Mouse (Mus musculus): ENCODE data around the gene Tuba1b. TPM values are rescaled to one million over a fixed set of nuclear protein-coding genes. Genes with fewer than 3 reads are reported as not detected.

The Tuba1b gene
- total and polyA plus RNA-seq, 2 experiments: 49.9 to 183 TPM

- no peak overlapping the region for H3K27ac ChIP-seq (replicated peaks; ENCODE audit: insufficient read depth, low read depth, low read length)
- H3K4me1 ChIP-seq (ENCODE audit: control insufficient read depth, insufficient read depth, low read length): no peaks in the 10 kb centered on the region; the same call in 1 of the 2 replicates
- 96% methylated on average over 4 of the region's 4 CpGs for WGBS
- H3K36me3 ChIP-seq (ENCODE audit: control insufficient read depth, insufficient read depth, low read length): no peaks in the 10 kb centered on the region
- no peak for DNase-seq (ENCODE audit: extremely low read depth, low read depth, low spot score)
- no peaks in the 10 kb centered on the region; the same call in 1 of the 2 replicates for H3K27me3 ChIP-seq (ENCODE audit: control insufficient read depth, insufficient read depth, low read length)
- no peak overlapping the region for H3K4me3 ChIP-seq (ENCODE audit: insufficient read depth, low read depth, low read length)
- no peak for TF ChIP-seq CTCF (IDR thresholded peaks at IDR 0.05; ENCODE audit: low read depth, low read length)
- H3K79me2 ChIP-seq (ENCODE audit: control insufficient read depth, insufficient read depth, low read length): no peaks in the 10 kb centered on the region
- no peak overlapping the region for H3K9ac ChIP-seq (ENCODE audit: low read depth, low read length)
These were observed 21.6 kb upstream of the Tuba1b start for GRCm38 (mm10) chr15:98956000-98956399.

GRCm38 (mm10) chr15:98955324-98955723, 21.0 kb upstream of the Tuba1b start:
- Histone ChIP-seq H3K4me1 (ENCODE audit: control insufficient read depth, insufficient read depth, low read length) (no peaks in the 10 kb centered on the region; the same call in 1 of the 2 replicates), H3K79me2 (ENCODE audit: control insufficient read depth, insufficient read depth, low read length) (no peaks in the 10 kb centered on the region), H3K36me3 (ENCODE audit: control insufficient read depth, insufficient read depth, low read length) (no peaks in the 10 kb centered on the region), H3K4me3 (ENCODE audit: insufficient read depth, low read depth, low read length) (no peak overlapping the region), H3K27ac (replicated peaks; ENCODE audit: insufficient read depth, low read depth, low read length) (no peak overlapping the region), H3K9ac (ENCODE audit: low read depth, low read length) (no peak overlapping the region), H3K27me3 (ENCODE audit: control insufficient read depth, insufficient read depth, low read length) (no peaks in the 10 kb centered on the region; the same call in 1 of the 2 replicates)
- whole genome bisulfite sequencing: 86% methylated on average over 4 of the region's 4 CpGs
- no peak for DNase-seq (ENCODE audit: extremely low read depth, low read depth, low spot score)
- TF ChIP-seq POLR2A (IDR thresholded peaks at IDR 0.05; ENCODE audit: extremely low read depth, insufficient read depth, low read length): no peak
- no peak for TF ChIP-seq CTCF (IDR thresholded peaks at IDR 0.05; ENCODE audit: low read depth, low read length)

GRCm38 (mm10) chr15:98954425-98955253, 20.3 kb upstream of the Tuba1b start:
- Histone ChIP-seq H3K27ac (replicated peaks; ENCODE audit: insufficient read depth, low read depth, low read length) (no peak overlapping the region), H3K36me3 (ENCODE audit: control insufficient read depth, insufficient read depth, low read length) (no peaks in the 10 kb centered on the region), H3K27me3 (ENCODE audit: control insufficient read depth, insufficient read depth, low read length) (no peaks in the 10 kb centered on the region; the same call in 1 of the 2 replicates), H3K4me3 (ENCODE audit: insufficient read depth, low read depth, low read length) (no peak overlapping the region), H3K79me2 (ENCODE audit: control insufficient read depth, insufficient read depth, low read length) (no peaks in the 10 kb centered on the region), H3K9ac (ENCODE audit: low read depth, low read length) (no peak overlapping the region), H3K4me1 (ENCODE audit: control insufficient read depth, insufficient read depth, low read length) (no peaks in the 10 kb centered on the region; the same call in 1 of the 2 replicates)
- DNase-seq (ENCODE audit: extremely low read depth, low read depth, low spot score): no peak
- WGBS: 52% methylated on average over 14 of the region's 14 CpGs
- TF ChIP-seq CTCF (IDR thresholded peaks at IDR 0.05; ENCODE audit: low read depth, low read length) (no peak), POLR2A (IDR thresholded peaks at IDR 0.05; ENCODE audit: extremely low read depth, insufficient read depth, low read length) (no peak)

GRCm38 (mm10) chr15:98953401-98954356, 19.3 kb upstream of the Tuba1b start, which contains the start of the genes Gm49450 and Tuba1a:
TSS of gene Gm49450 (minus strand) at chr15:98953551.
TSS of gene Tuba1a (minus strand) at chr15:98953703.
- H3K27ac ChIP-seq (replicated peaks; ENCODE audit: insufficient read depth, low read depth, low read length): peak within 1 kb of the TSS; percentile 51
- DNase-seq (ENCODE audit: extremely low read depth, low read depth, low spot score): peak; percentile 30
- WGBS: 12% methylated on average over 28 of the region's 28 CpGs
- no peaks in the 10 kb centered on the region for H3K36me3 ChIP-seq (ENCODE audit: control insufficient read depth, insufficient read depth, low read length)
- H3K4me1 ChIP-seq (ENCODE audit: control insufficient read depth, insufficient read depth, low read length): no peaks in the 10 kb centered on the region; the same call in 1 of the 2 replicates
- H3K9ac ChIP-seq (ENCODE audit: low read depth, low read length): peak within 1 kb of the TSS; percentile 60
- no peaks in the 10 kb centered on the region for H3K79me2 ChIP-seq (ENCODE audit: control insufficient read depth, insufficient read depth, low read length)
- H3K4me3 ChIP-seq (ENCODE audit: insufficient read depth, low read depth, low read length): peak within 1 kb of the TSS; percentile 62
- TF ChIP-seq CTCF (IDR thresholded peaks at IDR 0.05; ENCODE audit: low read depth, low read length) (no peak), POLR2A (IDR thresholded peaks at IDR 0.05; ENCODE audit: extremely low read depth, insufficient read depth, low read length) (peak; percentile 62)
- no peaks in the 10 kb centered on the region; the same call in 1 of the 2 replicates for H3K27me3 ChIP-seq (ENCODE audit: control insufficient read depth, insufficient read depth, low read length)

GRCm38 (mm10) chr15:98952751-98953400, 18.5 kb upstream of the Tuba1b start:
- Histone ChIP-seq H3K79me2 (ENCODE audit: control insufficient read depth, insufficient read depth, low read length) (no peaks in the 10 kb centered on the region), H3K27ac (replicated peaks; ENCODE audit: insufficient read depth, low read depth, low read length) (peak overlapping the region; percentile 51), H3K36me3 (ENCODE audit: control insufficient read depth, insufficient read depth, low read length) (no peaks in the 10 kb centered on the region), H3K27me3 (ENCODE audit: control insufficient read depth, insufficient read depth, low read length) (no peaks in the 10 kb centered on the region; the same call in 1 of the 2 replicates), H3K9ac (ENCODE audit: low read depth, low read length) (peak overlapping the region; percentile 60), H3K4me3 (ENCODE audit: insufficient read depth, low read depth, low read length) (peak overlapping the region; percentile 62), H3K4me1 (ENCODE audit: control insufficient read depth, insufficient read depth, low read length) (no peaks in the 10 kb centered on the region; the same call in 1 of the 2 replicates)
- no peak for DNase-seq (ENCODE audit: extremely low read depth, low read depth, low spot score)
- 1% methylated on average over 41 of the region's 41 CpGs for WGBS
- TF ChIP-seq CTCF (IDR thresholded peaks at IDR 0.05; ENCODE audit: low read depth, low read length) (peak; percentile 59; the same call in 1 of the 2 replicates), POLR2A (IDR thresholded peaks at IDR 0.05; ENCODE audit: extremely low read depth, insufficient read depth, low read length) (no peak)

All from liver, adult 2 months (tissue).